Mouse (Mus musculus): Measurements from ENCODE around the gene Pdcd6ip.

GRCm38 (mm10) chr9:113741108-113741636 lies 33.1 kb upstream of the Pdcd6ip start, which contains the start of gene Clasp2:
- TF ChIP-seq POLR2A (IDR thresholded peaks at IDR 0.05; ENCODE audit: insufficient read depth, low read depth, low read length) (peak; percentile 48), CTCF (IDR thresholded peaks at IDR 0.05; ENCODE audit: insufficient read depth, low read depth, low read length) (no peak)

All from olfactory bulb, adult 2 months (tissue).